Mouse (Mus musculus): ENCODE data around the gene Olfr402.
"Not testable (repeated sequence)": the region's sequence is repeated elsewhere in the genome, so short reads cannot be mapped to it uniquely, and the experiment has no call there.

Gene Olfr402

DNA sequence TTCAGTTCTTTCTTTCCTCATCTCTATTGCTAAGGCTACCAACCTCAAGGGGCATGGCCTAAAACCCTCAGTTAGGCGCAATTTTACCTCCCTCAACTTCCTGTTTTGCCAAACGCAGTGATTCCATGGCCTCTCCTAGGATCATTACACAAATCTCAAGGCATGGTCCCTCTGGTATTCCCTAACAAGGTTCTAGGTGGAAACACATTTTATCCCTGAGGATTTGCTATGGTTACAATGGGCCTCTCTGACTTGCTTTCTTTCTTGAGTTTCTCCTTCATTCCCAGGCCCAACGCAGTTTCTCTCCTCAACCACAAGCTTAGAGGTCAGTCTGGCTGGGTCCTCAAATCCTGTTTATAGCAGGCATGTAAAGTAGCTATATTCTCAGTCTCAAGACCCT, at the start of gene Olfr402:
TSS of gene Olfr402 (plus strand) at position 301 of the 400 bp plus-strand sequence.
- DNase-seq (ENCODE audit: low spot score): no peak

DNA sequence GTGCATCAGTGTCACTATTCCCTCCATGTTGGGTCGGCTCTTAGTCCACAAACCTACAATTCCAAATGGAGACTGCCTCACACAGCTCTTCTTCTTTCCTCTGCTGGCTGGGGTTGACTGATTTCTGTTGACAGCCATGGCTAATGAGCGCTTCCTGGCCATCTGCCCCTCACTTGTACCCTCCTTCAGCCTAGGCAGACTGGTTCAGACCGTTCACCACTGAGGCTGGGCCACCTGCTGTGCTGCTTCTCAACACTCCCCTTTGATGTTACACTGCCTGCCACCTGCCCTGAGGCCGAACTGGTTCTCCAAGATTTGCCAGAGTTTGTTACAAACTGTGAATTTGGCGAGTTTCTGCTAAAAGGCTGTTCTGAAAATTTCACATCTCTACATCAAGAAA, 48.3 kb upstream of the Olfr402 start:
- no peak for DNase-seq (ENCODE audit: low spot score)

DNA sequence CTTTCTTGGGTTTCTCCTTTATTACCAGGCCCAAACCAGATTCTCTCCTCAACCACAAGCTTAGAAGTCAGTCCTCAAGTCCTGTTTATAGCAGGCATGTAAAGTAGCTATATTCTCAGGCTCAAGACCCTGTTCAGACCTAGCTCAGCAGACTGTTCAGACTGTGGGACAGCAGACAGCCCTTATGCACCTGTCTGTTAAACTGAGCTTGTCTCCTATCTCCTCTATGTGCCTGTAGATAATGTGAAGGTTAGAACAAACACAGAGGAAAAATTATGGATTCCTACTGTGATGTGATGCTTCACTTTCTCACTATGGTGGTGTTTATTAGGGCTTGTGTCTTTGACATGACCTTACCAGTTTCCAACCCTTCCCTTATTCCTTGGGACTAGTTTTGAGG, 39.9 kb upstream of the Olfr402 start, which contains the start of gene Olfr401:
TSS of gene Olfr401 (plus strand) at position 301 of the 400 bp plus-strand sequence.
- no peak for DNase-seq (ENCODE audit: low spot score)

DNA sequence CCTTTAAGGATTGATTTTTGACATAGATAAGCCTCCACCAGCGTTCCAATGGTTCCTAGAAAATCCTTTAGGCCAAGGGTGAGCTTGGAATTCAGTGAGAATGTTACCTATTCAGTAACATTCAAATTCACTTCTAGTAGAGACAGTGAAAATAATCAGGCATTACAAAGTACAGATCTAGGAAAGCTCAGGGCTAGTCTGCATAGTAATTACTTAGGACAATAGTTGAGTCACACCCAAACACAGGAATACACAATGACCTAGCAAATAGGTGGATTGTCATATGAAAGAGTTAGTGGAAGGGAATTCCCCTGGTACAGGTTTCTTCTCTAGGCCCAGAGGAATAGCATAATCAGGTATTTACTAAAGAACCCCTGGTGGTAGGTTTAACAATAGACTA, 13.3 kb upstream of the Olfr402 start:
- DNase-seq (ENCODE audit: low spot score): not testable (repeated sequence)

DNA sequence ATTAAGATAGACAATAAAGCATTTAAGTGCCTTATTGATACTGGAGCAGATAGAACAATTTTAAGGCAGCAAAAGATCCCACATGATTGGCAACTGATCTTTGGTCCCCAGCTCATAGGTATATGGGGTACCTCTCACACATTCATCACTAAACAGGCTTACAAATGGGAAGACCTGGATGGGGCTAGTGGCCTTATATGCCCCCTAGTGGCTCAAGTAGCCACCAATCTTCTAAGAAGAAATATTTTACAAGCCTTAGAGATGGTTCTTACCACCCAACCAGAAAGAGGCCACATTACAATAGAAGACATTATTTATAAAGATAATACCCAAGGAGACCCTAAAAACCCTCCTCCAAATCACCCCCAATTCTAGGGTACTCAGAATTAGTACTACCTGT, 7.5 kb upstream of the Olfr402 start:
- DNase-seq (ENCODE audit: low spot score): no peak

DNA sequence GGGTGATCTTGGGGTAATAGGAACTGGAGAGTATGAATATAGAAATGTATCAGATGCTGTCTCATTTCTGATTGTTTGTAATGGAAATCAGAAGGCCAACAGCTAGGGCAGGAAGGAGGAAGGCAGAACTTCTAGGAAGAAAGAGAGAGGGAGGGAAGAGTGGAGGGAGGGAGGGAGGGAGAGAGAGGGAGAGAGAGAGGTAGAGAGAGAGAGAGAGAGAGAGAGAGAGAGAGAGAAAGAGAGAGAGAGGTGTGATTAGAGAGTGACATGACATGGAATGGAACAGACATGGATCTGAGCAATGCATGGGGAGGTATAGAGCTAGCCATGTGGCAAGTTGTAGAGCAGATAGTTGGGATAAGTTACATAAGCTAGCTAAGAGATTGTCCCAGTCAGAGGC, 15.4 kb downstream of the Olfr402 start:
- no peak for DNase-seq (ENCODE audit: low spot score)

DNA sequence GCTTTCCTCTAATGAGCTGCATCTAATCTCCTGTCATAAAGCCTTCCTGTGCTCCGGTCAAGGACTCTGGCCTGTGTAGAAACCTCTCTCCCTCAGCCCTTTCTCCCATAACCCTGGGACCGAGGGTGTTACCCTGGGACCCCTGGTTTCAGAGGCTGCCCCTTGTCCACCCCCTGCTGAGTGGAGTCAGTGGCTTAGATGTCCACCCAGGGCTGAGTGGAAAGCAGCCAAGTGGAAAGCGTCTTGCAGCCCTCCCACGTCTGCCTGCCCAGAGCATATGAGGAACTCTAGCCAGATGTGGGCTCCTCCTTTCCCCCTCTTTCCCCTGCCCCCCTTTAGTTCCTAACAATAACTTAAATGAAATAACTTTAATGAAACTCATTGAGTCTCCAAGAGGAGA, 29.8 kb downstream of the Olfr402 start:
- DNase-seq (ENCODE audit: low spot score): no peak

DNA sequence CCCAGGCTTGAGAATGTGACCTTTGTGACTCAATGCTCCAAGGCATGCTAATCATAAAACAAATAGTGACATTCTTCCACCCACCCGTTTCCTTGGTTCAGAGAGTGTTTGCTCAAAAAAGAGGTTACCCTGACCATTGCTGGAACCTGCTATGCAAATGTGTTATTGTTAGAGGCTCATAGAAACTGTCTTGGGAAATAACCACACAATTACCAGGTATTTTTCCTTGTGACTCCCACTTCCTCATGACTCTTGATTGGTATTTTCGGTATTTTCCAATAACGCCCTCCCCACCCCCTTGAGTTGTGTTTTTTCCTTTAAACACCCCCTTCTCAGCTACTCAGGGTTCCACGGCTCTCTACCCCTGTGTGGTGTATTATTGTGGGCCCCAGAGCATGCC, 30.4 kb downstream of the Olfr402 start:
- no peak for DNase-seq (ENCODE audit: low spot score)

DNA sequence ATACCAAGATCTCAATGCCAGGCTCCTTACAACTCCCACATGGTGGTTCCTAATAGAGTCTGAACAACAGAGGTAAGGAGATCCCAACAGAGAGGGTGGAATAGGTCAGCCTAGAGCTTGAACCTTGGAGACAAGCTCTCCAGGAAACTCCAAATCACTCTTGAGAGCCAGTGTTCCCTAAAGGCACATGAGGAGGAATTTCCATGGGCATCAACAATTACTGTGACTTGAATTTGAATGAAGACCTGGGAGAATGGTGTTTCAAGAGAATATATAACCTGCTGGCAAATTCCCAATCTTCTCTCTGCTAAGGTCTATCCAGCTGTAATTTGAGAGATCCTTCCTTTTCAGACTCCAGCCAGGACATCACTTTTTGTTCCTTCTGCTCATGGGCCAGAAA, 32.6 kb downstream of the Olfr402 start, which contains the start of gene Olfr403:
TSS of gene Olfr403 (plus strand) at position 301 of the 400 bp plus-strand sequence.
- no peak for DNase-seq (ENCODE audit: low spot score)

Data from embryo, embryonic 10.5 days (tissue).